Mouse (Mus musculus) bone marrow macrophage, adult 2 months (primary cell): Measurements from ENCODE around the gene Ifne.

Source experiments
- CTCF ChIP-seq: IDR thresholded peaks from 2 replicates; pipeline ENCODE4 v1.5.1; 2012; ENCODE audit warnings: low read depth, mild to moderate bottlenecking, low read length, moderate library complexity
- POLR2A ChIP-seq: IDR thresholded peaks from 2 replicates; pipeline ENCODE4 v1.6.1; 2012; ENCODE audit warnings: mild to moderate bottlenecking, low read depth, low read length, borderline replicate concordance

GRCm38 (mm10) chr4:88888236-88888635 is 8.2 kb upstream of the Ifne start:
- no peak for TF ChIP-seq POLR2A
- TF ChIP-seq CTCF = no peak
